ENCODE assay signal across 13 mouse cellular contexts in genomic region chr5:102014235-102014634, GRCm38 (mm10). TPM values are rescaled to one million over a fixed set of nuclear protein-coding genes. Genes with fewer than 3 reads are reported as not detected.
DNase-seq lines count a peak whose midpoint lies in the region; ATAC-seq and TF ChIP-seq lines count a peak whose summit lies in the region.
"Had no signal": no experiment of that assay in that cellular context is flagged by ENCODE, and none has a peak within 500 bp of the region (broad histone marks: within the 10 kb centered on the region; RNA-seq: fewer than 3 reads in every experiment).

No protein-coding gene starts in this region.

- H3K4me3 ChIP-seq in hindbrain, embryonic 13.5 days, result no peak overlapping the region
- H3K4me3 ChIP-seq in hindbrain, embryonic 11.5 days (ENCODE audit: low read depth, low read length), result no peak overlapping the region
- peak overlapping the region; percentile 55 for H3K4me3 ChIP-seq in E14TG2a.4 (replicated peaks; ENCODE audit: low read length)
- H3K4me3 ChIP-seq in ES-E14 (ENCODE audit: insufficient read depth in 1 of 2, low read depth in 1 of 2, low read length in 2 of 2, poor library complexity in 1 of 2, severe bottlenecking in 1 of 2), result peak overlapping the region; percentile 23 to 26; a peak in 2 of 4 replicates
- H3K4me3 ChIP-seq in forebrain, postnatal 0 days (ENCODE audit: low read depth, low read length), result no peak overlapping the region
- H3K4me3 ChIP-seq: embryonic facial prominence, embryonic 13.5 days; heart, embryonic 10.5 days; layer of hippocampus, adult 2 months; liver, embryonic 15.5 days had no signal

- no peak overlapping the region for H3K4me2 ChIP-seq in hindbrain, embryonic 13.5 days
- no peak overlapping the region for H3K4me2 ChIP-seq in hindbrain, embryonic 11.5 days (replicated peaks; ENCODE audit: low read depth, low read length)
- no peak overlapping the region for H3K4me2 ChIP-seq in forebrain, postnatal 0 days (ENCODE audit: low read depth)
- H3K4me2 ChIP-seq: embryonic facial prominence, embryonic 13.5 days; liver, embryonic 15.5 days had no signal

- no peaks in the 10 kb centered on the region for H3K27me3 ChIP-seq in hindbrain, embryonic 13.5 days
- no peaks in the 10 kb centered on the region for H3K27me3 ChIP-seq in hindbrain, embryonic 11.5 days (ENCODE audit: control insufficient read depth, insufficient read depth, low read length)
- H3K27me3 ChIP-seq in E14TG2a.4 (ENCODE audit: insufficient read depth, low read length), result no peaks in the 10 kb centered on the region
- H3K27me3 ChIP-seq in forebrain, postnatal 0 days (ENCODE audit: insufficient read depth, low read length), result no peaks in the 10 kb centered on the region
- H3K27me3 ChIP-seq: embryonic facial prominence, embryonic 13.5 days; liver, embryonic 15.5 days had no signal

- in situ Hi-C loops in ES-E14 (cut with MboI; ENCODE audit: low sequenced_read_pairs in 2 of 2, unreplicated experiment in 2 of 2), result no loop called here

- DNase-seq in hindbrain, embryonic 11.5 days (ENCODE audit: low spot score), result no peak
- peak; percentile 35 for DNase-seq in ES-E14 (ENCODE audit: low read depth, low spot score)
- peak; percentile 47 for DNase-seq in forebrain, postnatal 0 days
- no peak for DNase-seq in adrenal gland, adult 2 months
- DNase-seq in kidney, adult 11 months, result no peak
- DNase-seq: thymus, postnatal 25 days had no signal

- 72% methylated on average over 8 of the region's 8 CpGs for WGBS in hindbrain, embryonic 13.5 days
- WGBS in hindbrain, embryonic 11.5 days, result 75% methylated on average over 8 of the region's 8 CpGs
- 26% methylated on average over 8 of the region's 8 CpGs for WGBS in forebrain, postnatal 0 days

- no peak for TF ChIP-seq CTCF in E14TG2a.4 (conservative IDR thresholded peaks at IDR 0.05; ENCODE audit: low read length)
- TF ChIP-seq CTCF in forebrain, postnatal 0 days (IDR thresholded peaks at IDR 0.05; ENCODE audit: low read depth), result no peak

- peaks cover 14% of the 10 kb centered on the region for H3K4me1 ChIP-seq in hindbrain, embryonic 13.5 days (replicated peaks)
- no peaks in the 10 kb centered on the region for H3K4me1 ChIP-seq in hindbrain, embryonic 11.5 days (replicated peaks; ENCODE audit: control insufficient read depth, insufficient read depth, low read length)
- peaks cover 44% of the 10 kb centered on the region for H3K4me1 ChIP-seq in E14TG2a.4 (replicated peaks; ENCODE audit: low read depth, low read length)
- H3K4me1 ChIP-seq in ES-E14 (ENCODE audit: control insufficient read depth in 2 of 2, insufficient read depth in 2 of 2, low read length in 2 of 2, poor library complexity in 1 of 2), result peaks cover 11 to 14% of the 10 kb centered on the region in 2 experiments; a peak in 3 of 4 replicates
- H3K4me1 ChIP-seq in forebrain, postnatal 0 days (ENCODE audit: insufficient read depth), result no peaks in the 10 kb centered on the region
- H3K4me1 ChIP-seq: embryonic facial prominence, embryonic 13.5 days had no signal

- peak; percentile 76 for ATAC-seq in hindbrain, embryonic 13.5 days (ENCODE audit: low FRiP score)
- no peak for ATAC-seq in hindbrain, embryonic 11.5 days (ENCODE audit: low FRiP score)
- peak; percentile 73 for ATAC-seq in forebrain, postnatal 0 days
- ATAC-seq: intestine, postnatal 0 days had no signal

- no peak overlapping the region for H3K9ac ChIP-seq in hindbrain, embryonic 13.5 days
- H3K9ac ChIP-seq in hindbrain, embryonic 11.5 days (ENCODE audit: low read depth, low read length), result no peak overlapping the region
- no peak overlapping the region for H3K9ac ChIP-seq in ES-E14 (ENCODE audit: insufficient read depth, low read depth, low read length, poor library complexity, severe bottlenecking)
- H3K9ac ChIP-seq in forebrain, postnatal 0 days, result no peak overlapping the region
- H3K9ac ChIP-seq: embryonic facial prominence, embryonic 13.5 days; liver, embryonic 15.5 days had no signal

- H3K9me3 ChIP-seq in hindbrain, embryonic 13.5 days, result no peaks in the 10 kb centered on the region
- no peaks in the 10 kb centered on the region for H3K9me3 ChIP-seq in hindbrain, embryonic 11.5 days (ENCODE audit: control insufficient read depth, low read length)
- H3K9me3 ChIP-seq in E14TG2a.4 (ENCODE audit: low read length) (no peaks in the 10 kb centered on the region), ES-E14 (ENCODE audit: control insufficient read depth, insufficient read depth, low read depth, low read length) (no peaks in the 10 kb centered on the region)
- no peaks in the 10 kb centered on the region for H3K9me3 ChIP-seq in forebrain, postnatal 0 days (ENCODE audit: low read length)
- H3K9me3 ChIP-seq: embryonic facial prominence, embryonic 13.5 days; heart, embryonic 10.5 days; liver, embryonic 15.5 days had no signal

- H3K27ac ChIP-seq in hindbrain, embryonic 13.5 days, result peak overlapping the region; percentile 46; the same call in 1 of the 2 replicates
- no peak overlapping the region for H3K27ac ChIP-seq in hindbrain, embryonic 11.5 days (ENCODE audit: low read depth, low read length)
- H3K27ac ChIP-seq in ES-E14 (ENCODE audit: insufficient read depth, low read depth, low read length, poor library complexity, severe bottlenecking), result peak overlapping the region; percentile 69
- no peak overlapping the region for H3K27ac ChIP-seq in forebrain, postnatal 0 days (ENCODE audit: low read depth, low read length)
- H3K27ac ChIP-seq: embryonic facial prominence, embryonic 13.5 days; heart, embryonic 10.5 days; layer of hippocampus, adult 2 months; liver, embryonic 15.5 days had no signal

- H3K36me3 ChIP-seq in hindbrain, embryonic 13.5 days, result peaks cover 15% of the 10 kb centered on the region
- H3K36me3 ChIP-seq in hindbrain, embryonic 11.5 days (ENCODE audit: control insufficient read depth, insufficient read depth, low read length), result no peaks in the 10 kb centered on the region
- H3K36me3 ChIP-seq in E14TG2a.4 (ENCODE audit: insufficient read depth, low read length), result peaks cover 5% of the 10 kb centered on the region
- H3K36me3 ChIP-seq in ES-E14 (ENCODE audit: control insufficient read depth, insufficient read depth, low read length, poor library complexity, severe bottlenecking), result no peaks in the 10 kb centered on the region; the same call in 1 of the 2 replicates
- H3K36me3 ChIP-seq in forebrain, postnatal 0 days (ENCODE audit: insufficient read depth), result no peaks in the 10 kb centered on the region

TF ChIP-seq in ES-E14, 5 proteins besides CTCF, POLR2A, EP300 and RAD21:
- TF ChIP-seq ZNF384 (IDR thresholded peaks at IDR 0.05; ENCODE audit: low read depth, low read length), result no peak
- TF ChIP-seq MAFK (IDR thresholded peaks at IDR 0.05; ENCODE audit: insufficient read depth, low read depth, low read length), result no peak
- TF ChIP-seq HCFC1 (IDR thresholded peaks at IDR 0.05; ENCODE audit: borderline replicate concordance, insufficient read depth, low read length), result no peak
- no peak for TF ChIP-seq ZC3H11A (IDR thresholded peaks at IDR 0.05; ENCODE audit: borderline replicate concordance, low read depth, low read length)
- no peak for TF ChIP-seq CHD2 (IDR thresholded peaks at IDR 0.05; ENCODE audit: low read depth, low read length)

RNA-seq across cellular contexts. Expression of gene Wdfy3, which starts 55.5 kb away (rescaled TPM):
- 29.1 and 30.0 TPM in 2 replicates for polyA plus RNA-seq in hindbrain, embryonic 13.5 days (2015; fragmentation: Nextera tagmentation; extraction: Ambion mirVana)
- 25.9 and 33.2 TPM in 2 replicates for polyA plus RNA-seq in hindbrain, embryonic 11.5 days (2014; fragmentation: Nextera tagmentation; extraction: Ambion mirVana)
- 25.3 and 38.1 TPM in 2 replicates for total RNA-seq in ES-E14 (2012; rRNA removed)
- total RNA-seq in forebrain, postnatal 0 days (2014; rRNA removed), result 48.1 and 68.8 TPM in 2 replicates
- 7.7 and 15.4 TPM in 2 replicates for polyA plus RNA-seq in forebrain, postnatal 0 days (2015; fragmentation: Nextera tagmentation; extraction: Ambion mirVana)
- total RNA-seq in adrenal gland, adult 2 months (2021), result 10 to 100 TPM; 34.8 to 42.0 TPM
- polyA plus RNA-seq in adrenal gland, adult 2 months (2012; rRNA removed), result 22.5 and 25.1 TPM in 2 replicates

Comparison
In these comparisons a context has a peak if more than half of its experiments do, and no peak if none do; other contexts are left out.
1. H3K27ac ChIP-seq: peak in hindbrain, embryonic 13.5 days (single experiment) and ES-E14 (single experiment); none in hindbrain, embryonic 11.5 days (single experiment) and forebrain, postnatal 0 days (single experiment).
2. H3K4me3 ChIP-seq: peak in E14TG2a.4 (single experiment) and ES-E14 (2 of 2); none in hindbrain, embryonic 13.5 days (single experiment), hindbrain, embryonic 11.5 days (single experiment) and forebrain, postnatal 0 days (single experiment).
3. DNase-seq: peak in ES-E14 (single experiment) and forebrain, postnatal 0 days (single experiment); none in hindbrain, embryonic 11.5 days (single experiment), adrenal gland, adult 2 months (single experiment) and kidney, adult 11 months (single experiment).